Mouse (Mus musculus): ENCODE data around the gene Cabp1.

GRCm38 (mm10) chr5:115192828-115193195, 1.4 kb downstream of the Cabp1 start:
- no peak for TF ChIP-seq CTCF (IDR thresholded peaks at IDR 0.05; ENCODE audit: low read depth)
- no peak for TF ChIP-seq EP300 (IDR thresholded peaks at IDR 0.05; ENCODE audit: low read depth)
